Mouse (Mus musculus) embryonic facial prominence, embryonic 11.5 days (tissue): Measurements from ENCODE around the gene Itga8. TPM values are rescaled to one million over a fixed set of nuclear protein-coding genes. Genes with fewer than 3 reads are reported as not detected.

ENCODE experiments used
- ATAC-seq: fragments of 200-750 bp; cut with Nextera tagmentation; replicated peaks from 2 replicates; pipeline ENCODE4 v1.8.0; 2017; ENCODE audit warnings: low read depth; ENCODE audit not compliant: insufficient number of reproducible peaks, low FRiP score, low TSS enrichment
- DNase-seq: peaks from one replicate; pipeline ENCODE4 v3.0.0-alpha.2; 2015; ENCODE audit warnings: low spot score
- H3K27ac ChIP-seq: fragments of 300-500 bp; sonication (generic); replicated peaks from 2 replicates; pipeline ENCODE4 v1.5.1; 2014; ENCODE audit warnings: mild to moderate bottlenecking, low read depth, low read length, control low read depth
- H3K27me3 ChIP-seq: fragments of 300-500 bp; sonication (generic); 2 replicates; pipeline ENCODE4 v1.6.1; 2014; ENCODE audit warnings: mild to moderate bottlenecking, low read length, moderate library complexity, mixed read lengths; ENCODE audit not compliant: control insufficient read depth, insufficient read depth
- H3K36me3 ChIP-seq: fragments of 300-500 bp; sonication (generic); replicated peaks from 2 replicates; pipeline ENCODE4 v1.6.1; 2014; ENCODE audit warnings: low read depth, mild to moderate bottlenecking, low read length, moderate library complexity, mixed read lengths; ENCODE audit not compliant: control insufficient read depth, insufficient read depth
- H3K4me1 ChIP-seq: fragments of 300-500 bp; sonication (generic); 2 replicates; pipeline ENCODE4 v1.6.1; 2014; ENCODE audit warnings: low read length, mixed read lengths; ENCODE audit not compliant: control insufficient read depth, insufficient read depth
- H3K4me2 ChIP-seq: fragments of 300-500 bp; sonication (generic); 2 replicates; pipeline ENCODE4 v1.6.1; 2014; ENCODE audit warnings: low read depth, mild to moderate bottlenecking, control low read depth, low read length, moderate library complexity
- H3K4me3 ChIP-seq: fragments of 300-500 bp; sonication (generic); 2 replicates; pipeline ENCODE4 v1.5.1; 2014; ENCODE audit warnings: low read depth, low read length, control low read depth
- H3K9ac ChIP-seq: fragments of 300-500 bp; sonication (generic); replicated peaks from 2 replicates; pipeline ENCODE4 v1.6.1; 2014; ENCODE audit warnings: mild to moderate bottlenecking, control low read depth, low read length
- H3K9me3 ChIP-seq: fragments of 300-500 bp; sonication (generic); replicated peaks from 2 replicates; pipeline ENCODE4 v1.6.1; 2016; ENCODE audit warnings: mild to moderate bottlenecking, low read length, inconsistent platforms, mixed read lengths; ENCODE audit not compliant: control insufficient read depth
- WGBS: fragments of 180-500 bp; shearing (Covaris S2); extraction: QIAGEN DNeasy Blood & Tissue Kit; methylation state at CpG from one replicate; pipeline ENCODE4 v1.1.7; 2014; 5-methylcytosine and 5-hydroxymethylcytosine counted together
- polyA plus RNA-seq: library from polyadenylated mRNA; unstranded; fragments of >200 nt; fragmentation: Nextera tagmentation; extraction: Ambion mirVana; gene quantifications from 2 replicates; pipeline ENCODE4 v1.2.1, GENCODE M21; 2014

Itga8 gene
- polyA plus RNA-seq, 1 experiment from 2014 or later, result 9.4 TPM

- Histone ChIP-seq H3K9ac (no peak overlapping the region), H3K27ac (no peak overlapping the region), H3K27me3 (no peaks in the 10 kb centered on the region), H3K9me3 (no peaks in the 10 kb centered on the region), H3K4me2 (no peak overlapping the region), H3K36me3 (no peaks in the 10 kb centered on the region), H3K4me3 (no peak overlapping the region), H3K4me1 (no peaks in the 10 kb centered on the region)
- ATAC-seq (no peak), DNase-seq (no peak)
- WGBS, result 71% methylated on average over 2 of the region's 2 CpGs
Observed at GRCm38 (mm10) chr2:12107265-12107664, 194.5 kb downstream of the Itga8 start.

GRCm38 (mm10) chr2:12103183-12103582, 198.5 kb downstream of the Itga8 start:
- H3K4me2 ChIP-seq, result no peak overlapping the region
- no peaks in the 10 kb centered on the region for H3K27me3 ChIP-seq
- no peak overlapping the region for H3K27ac ChIP-seq
- no peaks in the 10 kb centered on the region for H3K36me3 ChIP-seq
- WGBS, result 68% methylated on average over 1 of the region's 1 CpGs
- ATAC-seq, result no peak
- H3K4me1 ChIP-seq, result no peaks in the 10 kb centered on the region
- no peaks in the 10 kb centered on the region for H3K9me3 ChIP-seq
- H3K4me3 ChIP-seq, result no peak overlapping the region
- no peak for DNase-seq
- no peak overlapping the region for H3K9ac ChIP-seq

GRCm38 (mm10) chr2:12092203-12092984, 209.3 kb downstream of the Itga8 start:
- DNase-seq (peak; percentile 80), ATAC-seq (no peak)

GRCm38 (mm10) chr2:12090993-12091392, 210.7 kb downstream of the Itga8 start:
- H3K4me2 ChIP-seq, result no peak overlapping the region
- no peak overlapping the region for H3K27ac ChIP-seq
- H3K36me3 ChIP-seq, result no peaks in the 10 kb centered on the region
- no peaks in the 10 kb centered on the region for H3K4me1 ChIP-seq
- ATAC-seq, result no peak
- DNase-seq, result no peak
- H3K27me3 ChIP-seq, result no peaks in the 10 kb centered on the region
- no peak overlapping the region for H3K9ac ChIP-seq
- H3K9me3 ChIP-seq, result no peaks in the 10 kb centered on the region
- H3K4me3 ChIP-seq, result no peak overlapping the region
- 70% methylated on average over 2 of the region's 2 CpGs for WGBS

More at GRCm38 (mm10) chr2:12092203-12092984, 209.3 kb downstream of the Itga8 start:
- Histone ChIP-seq H3K27ac (no peak overlapping the region), H3K4me3 (no peak overlapping the region), H3K4me2 (no peak overlapping the region), H3K36me3 (no peaks in the 10 kb centered on the region), H3K9me3 (no peaks in the 10 kb centered on the region), H3K4me1 (no peaks in the 10 kb centered on the region), H3K9ac (no peak overlapping the region), H3K27me3 (no peaks in the 10 kb centered on the region)
- WGBS, result 38% methylated on average over 7 of the region's 7 CpGs

GRCm38 (mm10) chr2:12085492-12085891, 216.2 kb downstream of the Itga8 start:
- Histone ChIP-seq H3K9me3 (no peaks in the 10 kb centered on the region), H3K4me2 (no peak overlapping the region), H3K36me3 (no peaks in the 10 kb centered on the region), H3K27ac (no peak overlapping the region), H3K9ac (no peak overlapping the region), H3K4me1 (no peaks in the 10 kb centered on the region), H3K27me3 (no peaks in the 10 kb centered on the region), H3K4me3 (no peak overlapping the region)
- 84% methylated on average over 2 of the region's 2 CpGs for WGBS
- ATAC-seq (no peak), DNase-seq (no peak)

GRCm38 (mm10) chr2:12084341-12084740, 217.4 kb downstream of the Itga8 start:
- Histone ChIP-seq H3K27me3 (no peaks in the 10 kb centered on the region), H3K9ac (no peak overlapping the region), H3K36me3 (no peaks in the 10 kb centered on the region), H3K9me3 (no peaks in the 10 kb centered on the region), H3K4me1 (no peaks in the 10 kb centered on the region), H3K4me2 (no peak overlapping the region), H3K27ac (no peak overlapping the region), H3K4me3 (no peak overlapping the region)
- whole genome bisulfite sequencing, result 80% methylated on average over 4 of the region's 4 CpGs
- DNase-seq, result no peak
- ATAC-seq, result no peak

- 84% methylated on average over 2 of the region's 2 CpGs for WGBS
- Histone ChIP-seq H3K4me3 (no peak overlapping the region), H3K4me2 (no peak overlapping the region), H3K4me1 (no peaks in the 10 kb centered on the region), H3K27me3 (no peaks in the 10 kb centered on the region), H3K27ac (no peak overlapping the region), H3K9me3 (no peaks in the 10 kb centered on the region), H3K36me3 (no peaks in the 10 kb centered on the region), H3K9ac (no peak overlapping the region)
- no peak for ATAC-seq
- DNase-seq, result no peak
Observed at GRCm38 (mm10) chr2:12077266-12077891, 224.3 kb downstream of the Itga8 start.

GRCm38 (mm10) chr2:12065669-12066399, 235.9 kb downstream of the Itga8 start:
- WGBS, result 19% methylated on average over 6 of the region's 6 CpGs
- ATAC-seq, result peak; percentile 82

More at GRCm38 (mm10) chr2:12065669-12066399, 235.9 kb downstream of the Itga8 start:
- Histone ChIP-seq H3K36me3 (no peaks in the 10 kb centered on the region), H3K27me3 (no peaks in the 10 kb centered on the region), H3K9ac (no peak overlapping the region), H3K4me3 (no peak overlapping the region), H3K9me3 (no peaks in the 10 kb centered on the region), H3K4me1 (peaks cover 4% of the 10 kb centered on the region; the same call in 1 of the 2 replicates), H3K4me2 (no peak overlapping the region), H3K27ac (peak overlapping the region; percentile 56)
- DNase-seq, result peak; percentile 86
